Mouse (Mus musculus): ENCODE measurements around the gene Btbd9.

Btbd9 gene

GRCm38 (mm10) chr17:30598300-30598699 is 22.0 kb upstream of the Btbd9 start:
- DNase-seq: no peak

- no peak for DNase-seq
Measured at GRCm38 (mm10) chr17:30597786-30598185, 21.5 kb upstream of the Btbd9 start.

- DNase-seq: no peak
Measured at GRCm38 (mm10) chr17:30594846-30595245, 18.6 kb upstream of the Btbd9 start.

GRCm38 (mm10) chr17:30594407-30594806 is 18.1 kb upstream of the Btbd9 start:
- DNase-seq: peak; percentile 14

GRCm38 (mm10) chr17:30590417-30591198 is 14.3 kb upstream of the Btbd9 start:
- peak; percentile 55 for DNase-seq

GRCm38 (mm10) chr17:30583258-30584001 is 7.1 kb upstream of the Btbd9 start:
- no peak for DNase-seq

GRCm38 (mm10) chr17:30582313-30582712 is 6.0 kb upstream of the Btbd9 start:
- DNase-seq: no peak

GRCm38 (mm10) chr17:30581201-30581600 is 4.9 kb upstream of the Btbd9 start:
- DNase-seq: no peak

GRCm38 (mm10) chr17:30580781-30581180 is 4.5 kb upstream of the Btbd9 start:
- no peak for DNase-seq

- no peak for DNase-seq
Measured at GRCm38 (mm10) chr17:30576946-30577345, 658 bp upstream of the Btbd9 start.

GRCm38 (mm10) chr17:30575121-30575904 is 975 bp downstream of the Btbd9 start:
- DNase-seq: no peak

GRCm38 (mm10) chr17:30574783-30575075 is 1.6 kb downstream of the Btbd9 start:
- no peak for DNase-seq

GRCm38 (mm10) chr17:30573990-30574782 is 2.1 kb downstream of the Btbd9 start:
- DNase-seq: no peak

- no peak for DNase-seq
Measured at GRCm38 (mm10) chr17:30570971-30571370, 5.3 kb downstream of the Btbd9 start.

GRCm38 (mm10) chr17:30570173-30570572 is 6.1 kb downstream of the Btbd9 start:
- no peak for DNase-seq

GRCm38 (mm10) chr17:30568473-30568872 is 7.8 kb downstream of the Btbd9 start:
- DNase-seq: no peak

- no peak for DNase-seq
Measured at GRCm38 (mm10) chr17:30564971-30565370, 11.3 kb downstream of the Btbd9 start.

- no peak for DNase-seq
Measured at GRCm38 (mm10) chr17:30564407-30564806, 11.9 kb downstream of the Btbd9 start.

GRCm38 (mm10) chr17:30563484-30564075 is 12.7 kb downstream of the Btbd9 start:
- DNase-seq: no peak

- DNase-seq: no peak
Measured at GRCm38 (mm10) chr17:30562770-30563169, 13.5 kb downstream of the Btbd9 start.

GRCm38 (mm10) chr17:30559536-30559935 is 16.8 kb downstream of the Btbd9 start:
- peak; percentile 42 for DNase-seq

GRCm38 (mm10) chr17:30558623-30559022 is 17.7 kb downstream of the Btbd9 start:
- no peak for DNase-seq
